Mouse (Mus musculus) liver, adult 2 months (tissue): ENCODE results near the gene Celf2. TPM values are rescaled to one million over a fixed set of nuclear protein-coding genes. Genes with fewer than 3 reads are reported as not detected.

Experiments used
- DNase-seq: peaks from one replicate; pipeline ENCODE4 v3.0.0-alpha.2; 2011; ENCODE audit warnings: low read depth, low spot score; ENCODE audit errors: extremely low read depth
- H3K27ac ChIP-seq: fragments of 200-500 bp; replicated peaks from 2 replicates; pipeline ENCODE4 v1.5.1; 2012; ENCODE audit warnings: low read depth, mild to moderate bottlenecking, control low read depth, inconsistent platforms, low read length; ENCODE audit not compliant: insufficient read depth
- H3K27me3 ChIP-seq: fragments of 200-500 bp; 2 replicates; pipeline ENCODE4 v1.6.1; 2012; ENCODE audit warnings: mild to moderate bottlenecking, moderate library complexity, low read length, inconsistent platforms; ENCODE audit not compliant: control insufficient read depth, insufficient read depth
- H3K36me3 ChIP-seq: fragments of 200-500 bp; 2 replicates; pipeline ENCODE4 v1.6.1; 2012; ENCODE audit warnings: low read length, inconsistent platforms; ENCODE audit not compliant: control insufficient read depth, insufficient read depth
- H3K4me1 ChIP-seq: fragments of 200-500 bp; 2 replicates; pipeline ENCODE4 v1.6.1; 2011; ENCODE audit warnings: low read length; ENCODE audit not compliant: control insufficient read depth, insufficient read depth
- H3K4me3 ChIP-seq: fragments of 200-500 bp; 2 replicates; pipeline ENCODE4 v1.5.1; 2011; ENCODE audit warnings: low read depth, mild to moderate bottlenecking, control low read depth, low read length, moderate library complexity; ENCODE audit not compliant: insufficient read depth
- H3K79me2 ChIP-seq: fragments of 200-500 bp; 2 replicates; pipeline ENCODE4 v1.6.1; 2012; ENCODE audit warnings: inconsistent platforms, mild to moderate bottlenecking, low read length, moderate library complexity; ENCODE audit not compliant: control insufficient read depth, insufficient read depth
- H3K9ac ChIP-seq: fragments of 200-500 bp; 2 replicates; pipeline ENCODE4 v1.6.1; 2012; ENCODE audit warnings: low read depth, mild to moderate bottlenecking, control low read depth, inconsistent platforms, low read length
- CTCF ChIP-seq: fragments of 200-500 bp; IDR thresholded peaks from 2 replicates; pipeline ENCODE4 v1.5.1; 2011; ENCODE audit warnings: low read depth, low read length, control low read depth
- POLR2A ChIP-seq: fragments of 200-500 bp; IDR thresholded peaks from 2 replicates; pipeline ENCODE4 v1.6.1; 2011; ENCODE audit warnings: low read length, control low read depth; ENCODE audit not compliant: insufficient read depth; ENCODE audit errors: extremely low read depth
- WGBS: fragments of 180-500 bp; shearing (Covaris S2); methylation state at CpG from one replicate; pipeline ENCODE4 v1.1.7; 2018; 5-methylcytosine and 5-hydroxymethylcytosine counted together
- polyA plus RNA-seq: library from polyadenylated mRNA; depleted of rRNA; stranded (reverse); fragments of >200 nt; gene quantifications from 2 replicates; pipeline ENCODE4 v1.2.3, GENCODE M21; 2012
- total RNA-seq: library from RNA; depleted of rRNA; stranded (reverse); fragments of >200 nt; gene quantifications from 2 replicates; pipeline ENCODE4 v1.2.3, GENCODE M21; 2014

The Celf2 gene
- total and polyA plus RNA-seq, 2 experiments = 2.9 to 4.7 TPM

DNA sequence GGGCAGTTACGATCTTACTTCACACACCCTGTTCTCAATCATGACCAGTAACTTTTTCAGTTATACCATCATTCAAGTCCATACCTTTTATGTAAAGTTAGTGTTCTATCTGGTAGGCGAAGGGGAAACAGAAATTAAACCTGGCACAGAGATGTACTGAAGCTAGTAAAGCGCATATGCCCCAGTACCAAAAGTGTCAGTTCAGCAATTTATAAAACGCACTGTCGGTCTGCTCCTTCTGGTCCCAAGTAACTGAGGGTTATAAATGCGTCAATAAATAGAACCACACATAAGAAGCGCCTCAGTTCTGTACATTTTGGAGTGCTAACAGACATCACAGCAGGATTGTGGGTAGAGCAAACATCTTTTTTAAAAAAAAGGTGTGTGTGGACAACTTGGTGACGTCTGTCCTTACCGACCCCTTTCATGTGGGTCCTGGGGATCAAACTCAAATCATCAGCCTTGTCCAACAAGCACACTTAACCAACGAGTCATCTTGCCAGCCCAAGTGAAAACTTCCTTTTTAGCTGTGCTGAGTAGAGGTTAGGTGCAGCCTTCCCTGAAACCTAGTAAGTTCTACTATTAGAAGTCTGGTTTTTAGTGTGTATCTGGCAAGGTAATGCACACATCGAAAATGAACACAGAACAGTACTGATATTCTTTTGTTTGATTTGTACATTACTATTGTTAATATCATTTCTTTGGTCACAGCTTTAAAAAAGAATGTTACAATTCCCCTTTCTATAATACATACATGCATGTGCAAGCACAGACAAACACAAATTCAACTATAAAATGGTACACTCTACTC, 803.2 kb downstream of the Celf2 start:
- 88% methylated on average over 11 of the region's 11 CpGs for WGBS
- Histone ChIP-seq H3K27ac (no peak overlapping the region), H3K79me2 (no peaks in the 10 kb centered on the region), H3K4me1 (peaks cover 6% of the 10 kb centered on the region; the same call in 1 of the 2 replicates), H3K36me3 (no peaks in the 10 kb centered on the region), H3K27me3 (no peaks in the 10 kb centered on the region), H3K9ac (no peak overlapping the region), H3K4me3 (no peak overlapping the region)
- DNase-seq = no peak
- TF ChIP-seq CTCF = no peak
- TF ChIP-seq POLR2A = no peak

GRCm38 (mm10) chr2:6705475-6705874, 803.9 kb downstream of the Celf2 start:
- Histone ChIP-seq H3K27me3 (no peaks in the 10 kb centered on the region), H3K9ac (no peak overlapping the region), H3K27ac (no peak overlapping the region), H3K4me1 (peaks cover 6% of the 10 kb centered on the region; the same call in 1 of the 2 replicates), H3K36me3 (no peaks in the 10 kb centered on the region), H3K4me3 (no peak overlapping the region), H3K79me2 (no peaks in the 10 kb centered on the region)
- 74% methylated on average over 7 of the region's 7 CpGs for WGBS
- DNase-seq = no peak
- TF ChIP-seq CTCF (no peak), POLR2A (no peak)

- Histone ChIP-seq H3K79me2 (no peaks in the 10 kb centered on the region), H3K27me3 (no peaks in the 10 kb centered on the region), H3K36me3 (no peaks in the 10 kb centered on the region), H3K27ac (no peak overlapping the region), H3K4me3 (no peak overlapping the region), H3K9ac (no peak overlapping the region), H3K4me1 (peaks cover 6% of the 10 kb centered on the region; the same call in 1 of the 2 replicates)
- DNase-seq = no peak
- WGBS = 74% methylated on average over 1 of the region's 1 CpGs
- TF ChIP-seq POLR2A (no peak), CTCF (no peak)
Observed at GRCm38 (mm10) chr2:6704804-6705203, 804.6 kb downstream of the Celf2 start.

DNA sequence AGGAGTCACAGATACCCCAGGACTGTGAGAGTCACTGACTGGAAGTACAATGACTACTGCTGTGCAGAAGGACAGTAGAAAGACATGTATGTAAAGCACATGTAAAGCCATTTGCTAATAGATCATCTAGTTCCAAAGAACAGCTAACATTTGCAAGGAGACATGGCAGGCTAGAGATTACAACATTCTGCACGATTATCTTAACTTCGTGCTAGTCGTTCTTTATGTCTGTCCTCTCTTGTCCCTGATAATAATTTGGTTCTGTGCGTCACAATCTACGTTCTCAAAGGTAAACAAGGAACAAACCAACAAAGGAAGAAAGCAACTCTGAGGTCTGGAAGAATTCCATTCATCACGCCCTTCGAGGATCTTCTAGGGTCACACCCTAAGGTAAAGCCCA, 805.0 kb downstream of the Celf2 start:
- WGBS = 90% methylated on average over 7 of the region's 7 CpGs

DNA sequence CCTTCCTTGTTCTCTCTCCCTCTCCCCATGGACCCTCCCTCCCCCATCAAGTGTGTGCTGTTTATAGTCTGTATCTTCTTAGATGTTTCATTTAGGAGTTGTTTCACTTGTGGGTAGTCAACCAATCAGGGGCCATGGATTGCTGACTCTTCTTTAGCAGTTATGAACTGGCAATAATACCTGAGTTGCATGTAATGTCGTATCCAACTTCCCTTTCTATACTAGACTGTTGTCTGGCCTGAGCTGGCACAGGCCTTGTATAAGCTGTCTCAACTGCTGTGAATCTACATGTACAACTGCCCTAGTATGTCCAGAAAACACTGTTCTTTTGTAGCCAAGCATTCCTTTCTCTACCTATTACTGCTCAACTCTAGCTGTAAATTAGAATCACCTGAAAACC, 813.0 kb downstream of the Celf2 start:
- TF ChIP-seq CTCF (no peak), POLR2A (no peak)
- H3K79me2 ChIP-seq = no peaks in the 10 kb centered on the region
- no peak overlapping the region for H3K4me3 ChIP-seq
- no peak for DNase-seq
- H3K36me3 ChIP-seq = no peaks in the 10 kb centered on the region
- H3K4me1 ChIP-seq = no peaks in the 10 kb centered on the region
- H3K9ac ChIP-seq = no peak overlapping the region
- no peaks in the 10 kb centered on the region for H3K27me3 ChIP-seq
- WGBS = 94% methylated on average over 1 of the region's 1 CpGs
- no peak overlapping the region for H3K27ac ChIP-seq

More for the DNA sequence above, 805.0 kb downstream of the Celf2 start:
- H3K27ac ChIP-seq = no peak overlapping the region
- H3K4me3 ChIP-seq = no peak overlapping the region
- H3K36me3 ChIP-seq = no peaks in the 10 kb centered on the region
- no peak for DNase-seq
- H3K4me1 ChIP-seq = peaks cover 6% of the 10 kb centered on the region; the same call in 1 of the 2 replicates
- TF ChIP-seq POLR2A = no peak
- no peak for TF ChIP-seq CTCF
- H3K9ac ChIP-seq = no peak overlapping the region
- H3K27me3 ChIP-seq = no peaks in the 10 kb centered on the region
- H3K79me2 ChIP-seq = no peaks in the 10 kb centered on the region

- Histone ChIP-seq H3K9ac (no peak overlapping the region), H3K4me3 (no peak overlapping the region), H3K27me3 (no peaks in the 10 kb centered on the region), H3K27ac (no peak overlapping the region), H3K36me3 (no peaks in the 10 kb centered on the region), H3K4me1 (no peaks in the 10 kb centered on the region), H3K79me2 (no peaks in the 10 kb centered on the region)
- WGBS = 70% methylated on average over 4 of the region's 4 CpGs
- DNase-seq = no peak
- TF ChIP-seq POLR2A (no peak), CTCF (no peak)
Observed at GRCm38 (mm10) chr2:6695353-6695951, 813.9 kb downstream of the Celf2 start.
